Mouse (Mus musculus): Measurements from ENCODE around the gene Wdr54. TPM values are rescaled to one million over a fixed set of nuclear protein-coding genes. Genes with fewer than 3 reads are reported as not detected.

Wdr54 gene
- 19.3 and 21.1 TPM in 2 replicates for polyA plus RNA-seq (2015; fragmentation: Nextera tagmentation; extraction: Ambion mirVana)

DNA sequence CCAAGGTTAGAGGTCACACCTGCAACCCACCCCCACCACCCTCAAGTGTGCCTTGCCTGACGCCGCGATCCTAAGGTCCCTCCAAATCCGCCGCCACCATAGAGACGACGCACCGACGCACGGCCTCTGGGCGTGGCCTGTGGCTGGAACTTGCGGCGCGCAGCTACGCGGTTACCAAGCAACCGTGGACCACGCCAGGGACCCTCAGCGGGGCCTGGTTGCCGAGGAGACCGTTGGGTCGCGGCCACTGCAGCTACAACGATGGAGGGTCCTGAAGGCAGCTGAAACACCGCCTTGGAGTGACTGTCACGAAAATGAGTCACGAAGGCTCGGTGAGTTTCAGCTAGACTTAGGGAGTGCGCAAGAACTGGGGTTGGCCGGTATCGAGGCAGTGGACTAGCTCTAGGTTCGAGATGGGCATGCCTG, at the start of gene Wdr54, which contains the start of gene 1700003E16Rik:
Gene Wdr54, minus strand, starts transcription at position 139 of the 426 bp plus-strand sequence.
Gene 1700003E16Rik, plus strand, starts transcription at position 146 of the 426 bp plus-strand sequence.
- peaks cover 10% of the 10 kb centered on the region for H3K4me1 ChIP-seq (ENCODE audit: control insufficient read depth, insufficient read depth, low read depth, low read length)
- peaks cover 14% of the 10 kb centered on the region for H3K27me3 ChIP-seq (replicated peaks; ENCODE audit: control insufficient read depth, insufficient read depth, low read length)
- H3K9ac ChIP-seq (ENCODE audit: low read depth, low read length) = peak within 1 kb of the TSS; percentile 74
- H3K4me2 ChIP-seq (ENCODE audit: low read length) = peak within 1 kb of the TSS; percentile 89
- under 1% methylated on average over 31 of the region's 32 CpGs for WGBS
- H3K9me3 ChIP-seq (ENCODE audit: control insufficient read depth, low read length) = no peaks in the 10 kb centered on the region
- H3K27ac ChIP-seq (ENCODE audit: low read depth, low read length) = peak within 1 kb of the TSS; percentile 5; the same call in 1 of the 2 replicates
- peak; percentile 91 for ATAC-seq
- H3K36me3 ChIP-seq (ENCODE audit: control insufficient read depth, insufficient read depth, low read length) = peaks cover 6% of the 10 kb centered on the region
- peak within 1 kb of the TSS; percentile 67 for H3K4me3 ChIP-seq (ENCODE audit: low read length)

DNA sequence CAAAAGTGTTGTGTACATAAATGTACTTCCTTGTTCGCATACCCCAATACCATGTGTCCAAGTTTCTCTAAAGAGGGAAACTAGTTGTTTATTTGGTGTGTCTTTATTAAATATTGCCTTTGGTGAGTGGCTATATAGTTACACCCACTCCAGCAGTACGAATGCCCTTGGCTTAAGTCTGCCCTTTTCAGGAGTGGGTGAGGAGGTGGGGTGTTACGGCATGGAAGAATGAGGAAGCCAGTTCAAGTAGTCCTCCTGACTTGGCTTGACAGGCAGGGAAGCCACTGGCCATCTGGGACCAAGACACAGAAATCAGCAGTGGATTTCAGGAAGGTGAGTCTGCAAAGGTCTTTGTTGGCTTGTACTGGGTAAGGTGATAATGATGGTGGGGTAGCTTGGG, 49.7 kb upstream of the Wdr54 start:
- H3K4me1 ChIP-seq (ENCODE audit: control insufficient read depth, insufficient read depth, low read depth, low read length) = peaks cover 3% of the 10 kb centered on the region; the same call in 1 of the 2 replicates
- H3K9me3 ChIP-seq (ENCODE audit: control insufficient read depth, low read length) = no peaks in the 10 kb centered on the region
- H3K9ac ChIP-seq (ENCODE audit: low read depth, low read length) = no peak overlapping the region
- H3K4me3 ChIP-seq (ENCODE audit: low read length) = no peak overlapping the region
- no peak for ATAC-seq
- no peaks in the 10 kb centered on the region for H3K36me3 ChIP-seq (ENCODE audit: control insufficient read depth, insufficient read depth, low read length)
- 89% methylated on average over 3 of the region's 3 CpGs for WGBS
- no peaks in the 10 kb centered on the region for H3K27me3 ChIP-seq (replicated peaks; ENCODE audit: control insufficient read depth, insufficient read depth, low read length)
- no peak overlapping the region for H3K27ac ChIP-seq (ENCODE audit: low read depth, low read length)
- no peak overlapping the region for H3K4me2 ChIP-seq (ENCODE audit: low read length)

DNA sequence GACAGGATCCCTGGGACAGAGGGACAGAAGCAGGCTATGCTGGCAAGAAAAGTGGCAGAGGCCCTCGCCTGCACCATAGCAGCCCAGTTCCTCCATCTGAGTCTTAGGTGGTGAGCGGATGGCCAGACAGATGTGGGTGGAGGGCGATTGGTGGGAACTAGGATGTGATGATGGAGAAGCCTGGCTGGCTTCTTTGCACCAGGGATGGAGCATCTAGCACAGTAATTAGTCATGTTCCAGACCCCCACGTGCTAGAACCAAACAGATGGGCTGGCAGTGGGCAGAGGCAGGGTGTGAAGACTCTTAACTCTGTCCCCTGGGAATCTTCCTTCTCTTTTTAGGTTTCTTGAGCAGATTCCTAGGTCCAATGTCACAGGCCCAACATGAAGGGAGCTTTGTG, 47.1 kb upstream of the Wdr54 start:
- Histone ChIP-seq H3K4me2 (ENCODE audit: low read length) (no peak overlapping the region), H3K36me3 (ENCODE audit: control insufficient read depth, insufficient read depth, low read length) (peaks cover 15% of the 10 kb centered on the region), H3K9me3 (ENCODE audit: control insufficient read depth, low read length) (no peaks in the 10 kb centered on the region), H3K27ac (ENCODE audit: low read depth, low read length) (no peak overlapping the region), H3K4me1 (ENCODE audit: control insufficient read depth, insufficient read depth, low read depth, low read length) (no peaks in the 10 kb centered on the region), H3K9ac (ENCODE audit: low read depth, low read length) (no peak overlapping the region), H3K4me3 (ENCODE audit: low read length) (no peak overlapping the region), H3K27me3 (replicated peaks; ENCODE audit: control insufficient read depth, insufficient read depth, low read length) (no peaks in the 10 kb centered on the region)
- 85% methylated on average over 4 of the region's 4 CpGs for WGBS
- ATAC-seq = no peak

DNA sequence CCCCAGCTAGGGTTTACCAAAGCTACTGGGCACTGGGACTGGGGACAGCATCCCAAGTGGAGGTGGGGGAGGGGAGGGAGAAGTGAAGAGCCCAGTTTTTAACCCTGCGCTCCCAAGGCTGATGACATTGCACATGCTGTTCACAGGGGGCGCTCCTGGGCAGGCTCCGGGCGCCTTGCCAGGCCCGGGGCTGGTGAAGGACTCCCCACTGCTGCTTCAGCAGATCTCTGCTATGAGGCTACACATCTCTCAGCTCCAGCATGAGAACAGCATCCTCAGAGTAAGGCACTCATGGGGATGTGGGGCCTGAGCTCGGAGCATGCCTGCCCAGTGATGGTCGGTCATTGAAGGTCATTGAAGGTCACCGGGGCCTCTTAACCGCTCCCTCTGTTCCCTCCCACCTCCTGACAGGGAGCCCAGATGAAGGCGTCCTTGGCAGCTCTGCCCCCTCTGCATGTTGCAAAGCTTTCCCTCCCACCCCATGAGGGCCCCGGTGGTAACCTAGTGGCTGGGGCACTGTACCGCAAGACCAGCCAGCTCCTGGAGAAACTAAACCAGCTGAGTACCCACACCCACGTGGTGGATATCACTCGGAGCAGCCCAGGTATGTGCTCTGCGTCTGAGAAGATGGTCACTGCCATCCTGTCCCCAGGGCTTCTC, 41.3 kb upstream of the Wdr54 start:
- Histone ChIP-seq H3K4me2 (ENCODE audit: low read length) (no peak overlapping the region), H3K27ac (ENCODE audit: low read depth, low read length) (0 out of 2 replicates have a peak overlapping the region, but pooled peaks have one; percentile 39), H3K4me3 (ENCODE audit: low read length) (no peak overlapping the region), H3K9ac (ENCODE audit: low read depth, low read length) (no peak overlapping the region; the same call in 1 of the 2 replicates), H3K9me3 (ENCODE audit: control insufficient read depth, low read length) (no peaks in the 10 kb centered on the region), H3K36me3 (ENCODE audit: control insufficient read depth, insufficient read depth, low read length) (peaks cover 66% of the 10 kb centered on the region), H3K4me1 (ENCODE audit: control insufficient read depth, insufficient read depth, low read depth, low read length) (peaks cover 5% of the 10 kb centered on the region; the same call in 1 of the 2 replicates), H3K27me3 (replicated peaks; ENCODE audit: control insufficient read depth, insufficient read depth, low read length) (no peaks in the 10 kb centered on the region)
- peak; percentile 63; the same call in 1 of the 2 replicates for ATAC-seq
- WGBS = 41% methylated on average over 15 of the region's 15 CpGs

DNA sequence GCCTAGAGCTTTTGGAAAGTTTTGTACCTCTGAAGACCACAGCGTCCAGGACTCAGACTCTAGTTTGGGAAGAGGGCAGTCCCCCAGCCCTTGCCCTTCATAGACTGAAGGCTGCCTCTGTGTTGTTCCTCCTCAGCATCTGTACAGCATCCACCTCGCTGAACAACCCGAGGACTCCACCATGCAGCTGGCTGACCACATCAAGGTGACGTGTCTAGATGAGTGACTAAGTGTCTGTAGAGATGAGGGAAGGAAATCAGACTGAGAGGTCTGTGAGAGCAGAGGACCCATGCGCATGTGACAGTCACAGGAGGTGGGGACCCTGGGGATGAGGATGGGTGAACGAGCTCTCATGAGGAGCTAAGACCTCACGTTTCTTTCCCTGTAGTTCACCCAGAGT, 37.4 kb upstream of the Wdr54 start:
- peaks cover 81% of the 10 kb centered on the region for H3K36me3 ChIP-seq (ENCODE audit: control insufficient read depth, insufficient read depth, low read length)
- no peak for ATAC-seq
- WGBS = 84% methylated on average over 7 of the region's 7 CpGs
- H3K27ac ChIP-seq (ENCODE audit: low read depth, low read length) = no peak overlapping the region
- H3K9ac ChIP-seq (ENCODE audit: low read depth, low read length) = no peak overlapping the region
- H3K4me3 ChIP-seq (ENCODE audit: low read length) = no peak overlapping the region
- no peaks in the 10 kb centered on the region for H3K9me3 ChIP-seq (ENCODE audit: control insufficient read depth, low read length)
- H3K27me3 ChIP-seq (replicated peaks; ENCODE audit: control insufficient read depth, insufficient read depth, low read length) = no peaks in the 10 kb centered on the region
- no peak overlapping the region for H3K4me2 ChIP-seq (ENCODE audit: low read length)
- peaks cover 6% of the 10 kb centered on the region for H3K4me1 ChIP-seq (ENCODE audit: control insufficient read depth, insufficient read depth, low read depth, low read length)

DNA sequence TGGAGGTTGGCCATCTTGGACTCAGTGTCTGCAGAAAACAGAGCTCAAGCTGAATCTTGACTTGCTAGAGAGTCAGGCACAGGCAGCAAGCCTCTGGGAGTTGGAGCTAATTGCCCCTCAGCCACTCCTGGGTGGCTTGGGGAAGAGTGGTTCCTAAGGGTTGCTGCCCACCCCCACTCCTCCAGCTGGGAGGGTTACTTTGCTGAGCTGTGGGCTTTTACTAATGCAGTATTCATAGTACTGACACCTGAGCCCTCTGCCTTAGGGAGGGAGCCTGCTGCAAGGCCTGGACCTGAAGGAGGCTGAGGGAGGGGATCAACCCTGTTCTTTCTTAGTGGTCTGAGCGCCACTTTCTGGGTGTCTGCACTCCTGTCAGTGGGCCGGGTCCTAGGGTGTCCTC, 30.7 kb upstream of the Wdr54 start:
- ATAC-seq = no peak
- H3K27me3 ChIP-seq (replicated peaks; ENCODE audit: control insufficient read depth, insufficient read depth, low read length) = no peaks in the 10 kb centered on the region
- peaks cover 40% of the 10 kb centered on the region for H3K36me3 ChIP-seq (ENCODE audit: control insufficient read depth, insufficient read depth, low read length)
- H3K4me3 ChIP-seq (ENCODE audit: low read length) = peak overlapping the region; percentile 59
- H3K27ac ChIP-seq (ENCODE audit: low read depth, low read length) = peak overlapping the region; percentile 87
- 66% methylated on average over 2 of the region's 2 CpGs for WGBS
- peak overlapping the region; percentile 77 for H3K4me2 ChIP-seq (ENCODE audit: low read length)
- peaks cover 27% of the 10 kb centered on the region for H3K4me1 ChIP-seq (ENCODE audit: control insufficient read depth, insufficient read depth, low read depth, low read length)
- no peaks in the 10 kb centered on the region for H3K9me3 ChIP-seq (ENCODE audit: control insufficient read depth, low read length)
- H3K9ac ChIP-seq (ENCODE audit: low read depth, low read length) = peak overlapping the region; percentile 80

DNA sequence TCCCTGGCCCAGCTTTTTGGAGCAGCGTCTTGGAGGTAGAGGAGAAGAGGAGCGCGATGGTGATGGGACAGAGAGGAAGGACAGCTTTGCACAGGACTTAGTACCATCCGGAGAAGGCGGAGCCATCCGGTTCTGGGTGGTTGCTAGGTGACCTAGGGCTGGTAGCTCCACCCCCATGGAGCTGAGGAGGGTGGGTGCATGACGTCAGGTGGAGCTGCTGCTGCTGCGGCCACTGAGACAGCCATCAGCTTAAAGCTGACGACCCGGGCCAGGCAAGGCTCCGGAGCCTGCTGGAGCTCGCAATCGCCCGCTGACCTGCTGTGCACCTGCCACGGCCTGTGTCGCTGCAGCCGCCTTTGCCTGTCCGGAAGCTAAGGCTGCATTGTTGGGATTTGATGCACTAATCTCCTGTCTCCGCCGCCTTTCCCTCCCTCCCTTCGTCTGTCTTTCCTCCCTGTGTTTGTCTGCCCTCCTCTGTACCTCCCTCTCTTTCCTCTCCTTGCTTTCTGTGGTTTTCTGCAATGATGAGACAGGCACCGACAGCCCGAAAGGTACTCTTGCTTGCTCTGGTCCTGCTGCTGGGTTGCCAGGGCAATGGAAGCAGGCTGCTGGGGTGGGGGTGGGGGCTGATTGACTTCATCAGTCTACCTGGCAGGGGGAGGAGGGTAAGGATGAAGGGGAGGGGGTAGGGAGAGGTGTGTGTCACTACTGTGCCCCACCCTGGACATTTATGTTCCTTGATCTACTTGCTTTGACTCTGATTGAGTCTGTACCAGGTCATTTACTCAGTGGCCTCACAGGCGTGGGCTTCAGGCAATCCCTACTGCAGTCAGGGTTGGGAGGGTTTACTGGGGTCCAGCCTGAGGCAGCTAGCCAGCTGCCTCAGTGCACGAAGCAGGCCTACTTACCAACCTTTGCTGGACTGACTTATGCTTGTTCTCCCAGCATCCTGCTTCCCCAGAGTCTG, 30.0 kb upstream of the Wdr54 start:
- H3K27ac ChIP-seq (ENCODE audit: low read depth, low read length) = peak overlapping the region; percentile 87
- H3K4me2 ChIP-seq (ENCODE audit: low read length) = peak overlapping the region; percentile 77
- H3K4me1 ChIP-seq (ENCODE audit: control insufficient read depth, insufficient read depth, low read depth, low read length) = peaks cover 27% of the 10 kb centered on the region
- peaks cover 32% of the 10 kb centered on the region for H3K36me3 ChIP-seq (ENCODE audit: control insufficient read depth, insufficient read depth, low read length)
- no peaks in the 10 kb centered on the region for H3K9me3 ChIP-seq (ENCODE audit: control insufficient read depth, low read length)
- H3K9ac ChIP-seq (ENCODE audit: low read depth, low read length) = peak overlapping the region; percentile 80
- no peaks in the 10 kb centered on the region for H3K27me3 ChIP-seq (replicated peaks; ENCODE audit: control insufficient read depth, insufficient read depth, low read length)
- peak overlapping the region; percentile 59 for H3K4me3 ChIP-seq (ENCODE audit: low read length)
- WGBS = 6% methylated on average over 25 of the region's 25 CpGs
- peak; percentile 95 for ATAC-seq

DNA sequence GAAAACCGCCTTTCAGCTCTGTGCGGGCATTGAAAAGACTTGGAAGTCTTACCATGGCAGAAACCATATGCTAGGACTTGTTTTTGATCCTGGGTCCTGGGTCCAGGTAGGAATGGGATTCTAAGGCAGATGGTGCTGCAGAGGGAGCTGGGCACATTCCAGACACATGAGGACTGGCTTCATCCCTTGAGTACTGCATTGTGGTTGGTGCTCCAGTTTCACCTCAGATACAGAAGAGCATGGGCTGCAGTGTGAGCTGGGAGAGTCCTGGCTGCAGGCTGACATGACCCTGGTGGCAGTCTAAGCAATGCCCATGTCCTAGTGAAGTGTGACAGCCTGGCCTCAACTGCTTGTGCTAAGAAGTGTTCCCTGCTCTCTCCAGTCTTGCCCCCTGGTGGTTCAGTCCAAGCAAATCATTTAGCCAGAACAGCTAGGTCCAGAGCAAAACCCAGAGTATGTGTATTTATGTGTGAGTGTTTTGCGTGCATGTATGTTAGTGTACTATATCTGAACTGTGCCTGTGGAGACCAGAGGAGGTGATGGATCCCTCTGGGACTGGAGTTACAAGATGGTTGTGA, 28.8 kb upstream of the Wdr54 start:
- Histone ChIP-seq H3K4me3 (ENCODE audit: low read length) (no peak overlapping the region), H3K4me1 (ENCODE audit: control insufficient read depth, insufficient read depth, low read depth, low read length) (peaks cover 32% of the 10 kb centered on the region), H3K9me3 (ENCODE audit: control insufficient read depth, low read length) (no peaks in the 10 kb centered on the region), H3K9ac (ENCODE audit: low read depth, low read length) (no peak overlapping the region), H3K36me3 (ENCODE audit: control insufficient read depth, insufficient read depth, low read length) (peaks cover 27% of the 10 kb centered on the region), H3K27me3 (replicated peaks; ENCODE audit: control insufficient read depth, insufficient read depth, low read length) (no peaks in the 10 kb centered on the region), H3K4me2 (ENCODE audit: low read length) (no peak overlapping the region), H3K27ac (ENCODE audit: low read depth, low read length) (no peak overlapping the region)
- WGBS = 92% methylated on average over 3 of the region's 3 CpGs
- no peak for ATAC-seq
